8 mouse cellular contexts compared by ENCODE assay signal in genomic region chr16:50428871-50429691, GRCm38 (mm10). TPM values are rescaled to one million over a fixed set of nuclear protein-coding genes. Genes with fewer than 3 reads are reported as not detected.
DNase-seq lines count a peak whose midpoint lies in the region; ATAC-seq and TF ChIP-seq lines count a peak whose summit lies in the region.

No protein-coding gene starts in this region.

- no peak for DNase-seq in spleen, adult 2 months (ENCODE audit: low read depth in 1 of 2, low spot score in 2 of 2)
- no peak for DNase-seq in spleen, postnatal 36 days (ENCODE audit: low spot score in 2 of 2)
- DNase-seq in cerebellum, adult 2 months, result peak; percentile 30 to 41
- DNase-seq in forebrain, postnatal 0 days, result peak; percentile 35
- DNase-seq in kidney, adult 18-20 months, result peak; percentile 29
- DNase-seq in ovary, adult 18-20 months (ENCODE audit: low spot score), result no peak

- H3K36me3 ChIP-seq in spleen, adult 2 months (ENCODE audit: control insufficient read depth, insufficient read depth, low read length), result no peaks in the 10 kb centered on the region
- H3K36me3 ChIP-seq in forebrain, postnatal 0 days (ENCODE audit: insufficient read depth), result no peaks in the 10 kb centered on the region
- no peaks in the 10 kb centered on the region for H3K36me3 ChIP-seq in liver, embryonic 16.5 days (ENCODE audit: control insufficient read depth, insufficient read depth)

- 33% methylated on average over 23 of the region's 23 CpGs for WGBS in spleen, adult 2 months
- WGBS in cerebellum, adult 2 months, result 3% methylated on average over 23 of the region's 23 CpGs
- 5% methylated on average over 23 of the region's 23 CpGs for WGBS in forebrain, postnatal 0 days
- 10% methylated on average over 23 of the region's 23 CpGs for WGBS in liver, embryonic 16.5 days (ENCODE audit: insufficient replicate concordance)
- WGBS in olfactory bulb, adult 2 months, result 6% methylated on average over 23 of the region's 23 CpGs

- no peak for ATAC-seq in forebrain, postnatal 0 days
- no peak for ATAC-seq in liver, embryonic 16.5 days (ENCODE audit: low read depth)

- TF ChIP-seq POLR2A in spleen, adult 2 months (IDR thresholded peaks at IDR 0.05; ENCODE audit: low read depth, low read length), result no peak
- no peak for TF ChIP-seq POLR2A in cerebellum, adult 2 months (IDR thresholded peaks at IDR 0.05; ENCODE audit: borderline replicate concordance, insufficient read depth, low read length)
- TF ChIP-seq POLR2A in olfactory bulb, adult 2 months (IDR thresholded peaks at IDR 0.05; ENCODE audit: insufficient read depth, low read depth, low read length), result no peak

- H3K9ac ChIP-seq in forebrain, postnatal 0 days, result peak overlapping the region; percentile 74
- H3K9ac ChIP-seq in liver, embryonic 16.5 days (ENCODE audit: low read depth, low read length), result peak overlapping the region; percentile 32; the same call in 1 of the 2 replicates

- H3K9me3 ChIP-seq in forebrain, postnatal 0 days (ENCODE audit: low read length), result no peaks in the 10 kb centered on the region
- no peaks in the 10 kb centered on the region for H3K9me3 ChIP-seq in liver, embryonic 16.5 days (replicated peaks; ENCODE audit: control insufficient read depth, low read length)

- no peak overlapping the region for H3K27ac ChIP-seq in spleen, adult 2 months (ENCODE audit: insufficient read depth, low read length)
- no peak overlapping the region for H3K27ac ChIP-seq in cerebellum, adult 2 months (ENCODE audit: insufficient read depth, low read length)
- no peak overlapping the region for H3K27ac ChIP-seq in forebrain, postnatal 0 days (ENCODE audit: low read depth, low read length)
- H3K27ac ChIP-seq in liver, embryonic 16.5 days (ENCODE audit: low read length), result no peak overlapping the region
- H3K27ac ChIP-seq in olfactory bulb, adult 2 months (ENCODE audit: insufficient read depth, low read depth, low read length), result no peak overlapping the region

- H3K4me1 ChIP-seq in spleen, adult 2 months (ENCODE audit: control insufficient read depth, insufficient read depth, insufficient read length), result peaks cover 2% of the 10 kb centered on the region
- peaks cover 3% of the 10 kb centered on the region; the same call in 1 of the 2 replicates for H3K4me1 ChIP-seq in cerebellum, adult 2 months (ENCODE audit: control insufficient read depth, insufficient read depth, low read length)
- H3K4me1 ChIP-seq in forebrain, postnatal 0 days (ENCODE audit: insufficient read depth), result 0 out of 2 replicates have a peak, but pooled peaks cover 4% of the 10 kb centered on the region
- peaks cover 7% of the 10 kb centered on the region for H3K4me1 ChIP-seq in liver, embryonic 16.5 days (ENCODE audit: control insufficient read depth, low read depth, low read length)
- H3K4me1 ChIP-seq in olfactory bulb, adult 2 months (ENCODE audit: control insufficient read depth, insufficient read depth, low read length), result peaks cover 6% of the 10 kb centered on the region

- TF ChIP-seq CTCF in spleen, adult 2 months (IDR thresholded peaks at IDR 0.05; ENCODE audit: extremely low read depth, insufficient read depth, insufficient read length, insufficient replicate concordance), result no peak
- TF ChIP-seq CTCF in cerebellum, adult 2 months (IDR thresholded peaks at IDR 0.05; ENCODE audit: borderline replicate concordance, insufficient read depth, low read depth, low read length), result no peak
- TF ChIP-seq CTCF in forebrain, postnatal 0 days (IDR thresholded peaks at IDR 0.05; ENCODE audit: low read depth), result no peak
- no peak for TF ChIP-seq CTCF in olfactory bulb, adult 2 months (IDR thresholded peaks at IDR 0.05; ENCODE audit: insufficient read depth, low read depth, low read length)

- peak overlapping the region; percentile 97; the same call in 1 of the 2 replicates for H3K4me3 ChIP-seq in spleen, adult 2 months (ENCODE audit: extremely low read depth, insufficient read depth, insufficient read length)
- H3K4me3 ChIP-seq in cerebellum, adult 2 months (replicated peaks; ENCODE audit: insufficient read depth, low read depth, low read length), result peak overlapping the region; percentile 93
- H3K4me3 ChIP-seq in forebrain, postnatal 0 days (ENCODE audit: low read depth, low read length), result peak overlapping the region; percentile 59
- peak overlapping the region; percentile 86 for H3K4me3 ChIP-seq in liver, embryonic 16.5 days (ENCODE audit: low read depth, low read length)
- peak overlapping the region; percentile 57 for H3K4me3 ChIP-seq in olfactory bulb, adult 2 months (ENCODE audit: insufficient read depth, low read depth, low read length)

- peak overlapping the region; percentile 99 for H3K4me2 ChIP-seq in forebrain, postnatal 0 days (ENCODE audit: low read depth)
- peak overlapping the region; percentile 97 for H3K4me2 ChIP-seq in liver, embryonic 16.5 days (ENCODE audit: low read depth, low read length)

- 0 out of 2 replicates have a peak, but pooled peaks cover 3% of the 10 kb centered on the region for H3K27me3 ChIP-seq in spleen, adult 2 months (ENCODE audit: control insufficient read depth, insufficient read depth, low read length)
- H3K27me3 ChIP-seq in cerebellum, adult 2 months (ENCODE audit: control insufficient read depth, insufficient read depth, low read length), result no peaks in the 10 kb centered on the region
- H3K27me3 ChIP-seq in forebrain, postnatal 0 days (ENCODE audit: insufficient read depth, low read length), result no peaks in the 10 kb centered on the region
- no peaks in the 10 kb centered on the region for H3K27me3 ChIP-seq in liver, embryonic 16.5 days (ENCODE audit: control insufficient read depth, insufficient read depth, low read depth, low read length)

RNA-seq across cellular contexts. Expression of gene Bbx, which starts 3.1 kb away (rescaled TPM):
- 3.8 and 4.2 TPM in 2 replicates for polyA plus RNA-seq in spleen, adult 2 months (2012; rRNA removed)
- 11.8 and 12.0 TPM in 2 replicates for polyA plus RNA-seq in cerebellum, adult 2 months (2012; rRNA removed)
- total RNA-seq in forebrain, postnatal 0 days (2014; rRNA removed), result 8.3 and 11.9 TPM in 2 replicates
- 3.9 and 13.2 TPM in 2 replicates for polyA plus RNA-seq in forebrain, postnatal 0 days (2015; fragmentation: Nextera tagmentation; extraction: Ambion mirVana)
- polyA plus RNA-seq in liver, embryonic 16.5 days (2015; fragmentation: Nextera tagmentation; extraction: Ambion mirVana), result 6.2 and 6.3 TPM in 2 replicates
- polyA plus RNA-seq in olfactory bulb, adult 2 months (2012; ENCODE audit: insufficient read depth, insufficient read length, low replicate concordance, missing spikeins), result not detected in 2 replicates

Comparison
In these comparisons a context has a peak if more than half of its experiments do, and no peak if none do; other contexts are left out.
1. DNase-seq: peak in cerebellum, adult 2 months (2 of 2), forebrain, postnatal 0 days (single experiment) and kidney, adult 18-20 months (single experiment); none in spleen, adult 2 months (0 of 2), spleen, postnatal 36 days (0 of 2) and ovary, adult 18-20 months (single experiment).
2. Peak in every context shown above with its lines, with median percentiles within 50 percentile points of each other: H3K4me3 ChIP-seq.